Mouse (Mus musculus) C2C12 (cell line): ENCODE data around the gene Mfsd5.

Source experiments
- CEBPB ChIP-seq: IDR thresholded peaks from one replicate; pipeline ENCODE4 v1.6.1; 2011; ENCODE audit warnings: low read depth, mild to moderate bottlenecking, control low read depth, moderate library complexity
- CTCF ChIP-seq: IDR thresholded peaks from one replicate; pipeline ENCODE4 v1.5.1; 2011; ENCODE audit not compliant: control insufficient read depth, insufficient read depth, insufficient read length
- FOSL1 ChIP-seq: IDR thresholded peaks from one replicate; pipeline ENCODE4 v1.8.0; 2011; ENCODE audit warnings: mild to moderate bottlenecking, low read length; ENCODE audit not compliant: poor library complexity, insufficient read depth, severe bottlenecking
- MAX ChIP-seq: IDR thresholded peaks from one replicate; pipeline ENCODE4 v1.6.1; 2011; ENCODE audit warnings: mild to moderate bottlenecking, control low read depth
- MYOD1 ChIP-seq: IDR thresholded peaks from one replicate; pipeline ENCODE4 v1.6.1; 2011; ENCODE audit warnings: low read depth; ENCODE audit not compliant: control insufficient read depth, insufficient read length
- MYOG ChIP-seq: IDR thresholded peaks from one replicate; pipeline ENCODE4 v1.6.1; 2011; ENCODE audit not compliant: control insufficient read depth, insufficient read length; ENCODE audit errors: extremely low read depth
- USF1 ChIP-seq: IDR thresholded peaks from one replicate; pipeline ENCODE4 v1.6.1; 2011; ENCODE audit warnings: low read depth, mild to moderate bottlenecking, control low read depth, moderate library complexity

DNA sequence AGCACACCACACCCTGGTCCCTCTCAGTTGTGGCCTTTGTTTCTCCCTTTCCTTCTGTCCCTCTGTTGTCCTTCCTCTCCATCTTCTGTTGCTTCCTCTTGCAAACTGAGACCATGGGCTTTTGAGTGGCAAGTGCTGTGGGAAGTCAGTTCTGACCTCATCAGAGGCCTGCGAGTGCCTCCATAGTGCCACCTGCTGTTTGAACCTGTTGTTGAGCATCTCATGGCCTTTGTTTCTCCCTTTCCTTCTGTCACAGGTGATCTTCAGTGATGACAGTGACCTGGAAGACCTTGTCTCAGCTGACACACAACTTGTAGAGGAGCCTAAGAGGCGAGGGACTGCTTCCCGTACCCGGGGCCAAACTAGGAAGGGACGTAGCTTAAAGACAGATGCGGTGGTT, 37.0 kb downstream of the Mfsd5 start:
- TF ChIP-seq CTCF (peak; percentile 52), MYOG (no peak), MAX (peak; percentile 34), CEBPB (no peak), USF1 (no peak), MYOD1 (no peak), FOSL1 (no peak)
